Mouse (Mus musculus) cerebellum, adult 18-20 months (tissue): ENCODE data around the gene Cd59a.
A peak's percentile ranks its signal among the peaks of the same experiment; 100 is the strongest.
"Not testable (repeated sequence)": the region's sequence is repeated elsewhere in the genome, so short reads cannot be mapped to it uniquely, and the experiment has no call there.

ENCODE experiments used
- DNase-seq, 2 experiments: peaks; one replicate each; pipeline ENCODE4 v3.0.0; 2021

The Cd59a gene

GRCm38 (mm10) chr2:104109528-104109927 lies 13.9 kb downstream of the Cd59a start:
- DNase-seq: no peak

- no peak for DNase-seq
These were observed 14.4 kb downstream of the Cd59a start for GRCm38 (mm10) chr2:104110031-104110430.

GRCm38 (mm10) chr2:104111170-104111797 lies 15.7 kb downstream of the Cd59a start:
- not testable (repeated sequence) for DNase-seq

GRCm38 (mm10) chr2:104113563-104113962 lies 18.0 kb downstream of the Cd59a start:
- not testable (repeated sequence) for DNase-seq

GRCm38 (mm10) chr2:104114898-104115297 lies 19.3 kb downstream of the Cd59a start:
- no peak for DNase-seq

- not testable (repeated sequence) for DNase-seq
These were observed 21.6 kb downstream of the Cd59a start for GRCm38 (mm10) chr2:104117173-104117572.

GRCm38 (mm10) chr2:104119097-104119496 lies 23.5 kb downstream of the Cd59a start:
- no peak for DNase-seq

GRCm38 (mm10) chr2:104120312-104120711 lies 24.7 kb downstream of the Cd59a start:
- DNase-seq: no peak

GRCm38 (mm10) chr2:104121681-104122504 lies 26.3 kb downstream of the Cd59a start:
- DNase-seq: no peak

GRCm38 (mm10) chr2:104122505-104123378 lies 27.1 kb downstream of the Cd59a start, which contains the start of gene A930018P22Rik:
A930018P22Rik (plus strand) TSS chr2:104122769.
- peak; percentile 90 to 92 for DNase-seq

GRCm38 (mm10) chr2:104123540-104123939 lies 27.9 kb downstream of the Cd59a start:
- DNase-seq: no peak

- DNase-seq: no peak
These were observed 28.5 kb downstream of the Cd59a start for GRCm38 (mm10) chr2:104124071-104124470.

- DNase-seq: no peak
These were observed 33.4 kb downstream of the Cd59a start for GRCm38 (mm10) chr2:104128803-104129531.

GRCm38 (mm10) chr2:104130165-104130564 lies 34.6 kb downstream of the Cd59a start:
- DNase-seq: no peak

- no peak for DNase-seq
These were observed 35.4 kb downstream of the Cd59a start for GRCm38 (mm10) chr2:104130969-104131368.

- DNase-seq: no peak
These were observed 36.8 kb downstream of the Cd59a start for GRCm38 (mm10) chr2:104132266-104132859.

GRCm38 (mm10) chr2:104133042-104133810 lies 37.6 kb downstream of the Cd59a start:
- DNase-seq: no peak

GRCm38 (mm10) chr2:104134150-104135056 lies 38.8 kb downstream of the Cd59a start:
- peak; percentile 79 to 84 for DNase-seq

GRCm38 (mm10) chr2:104135920-104136319 lies 40.3 kb downstream of the Cd59a start:
- DNase-seq: no peak

GRCm38 (mm10) chr2:104142140-104142539 lies 46.5 kb downstream of the Cd59a start:
- no peak for DNase-seq
